Mouse (Mus musculus) CD4-positive, CD25-positive, alpha-beta regulatory T cell, adult 4 months (primary cell): Measurements from ENCODE around the gene Gli1. TPM values are rescaled to one million over a fixed set of nuclear protein-coding genes. Genes with fewer than 3 reads are reported as not detected.
A peak's percentile ranks its signal among the peaks of the same experiment; 100 is the strongest.

Experiments
- ATAC-seq: one replicate; pipeline ENCODE4 v1.8.0; 2017
- polyA plus RNA-seq, 2 experiments: library from polyadenylated mRNA; unstranded; fragments of 100-300 nt; shearing (Covaris generic); gene quantifications; one replicate each; pipeline ENCODE4 v1.2.1; 2017

Gli1 gene
- under 1 TPM; 0.19 to 0.75 TPM for polyA plus RNA-seq

GRCm38 (mm10) chr10:127341891-127342639 is at the start of gene Gli1:
Gene Gli1, minus strand, starts transcription at chr10:127341974.
- peak; percentile 56 for ATAC-seq

DNA sequence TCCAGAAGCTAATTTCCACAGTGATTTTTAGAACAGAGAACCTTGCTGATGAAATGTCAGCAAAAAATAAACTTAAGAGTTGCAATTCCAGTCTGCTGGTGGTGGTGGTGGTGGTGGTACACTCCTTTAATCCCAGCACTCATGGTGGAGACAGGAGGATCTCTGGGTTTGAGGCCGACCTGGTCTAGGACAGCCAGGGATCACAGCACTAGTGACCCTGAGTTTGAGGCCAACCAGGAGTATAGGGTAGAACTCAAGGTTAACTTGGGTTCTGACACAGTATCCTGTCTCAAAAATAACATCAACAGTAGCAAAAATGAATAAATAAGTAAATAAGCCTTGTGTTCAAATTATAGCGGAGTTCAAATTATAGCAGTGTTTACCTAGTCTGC is 40.0 kb upstream of the Gli1 start:
- no peak for ATAC-seq

GRCm38 (mm10) chr10:127380767-127381742 is 39.3 kb upstream of the Gli1 start:
- no peak for ATAC-seq

DNA sequence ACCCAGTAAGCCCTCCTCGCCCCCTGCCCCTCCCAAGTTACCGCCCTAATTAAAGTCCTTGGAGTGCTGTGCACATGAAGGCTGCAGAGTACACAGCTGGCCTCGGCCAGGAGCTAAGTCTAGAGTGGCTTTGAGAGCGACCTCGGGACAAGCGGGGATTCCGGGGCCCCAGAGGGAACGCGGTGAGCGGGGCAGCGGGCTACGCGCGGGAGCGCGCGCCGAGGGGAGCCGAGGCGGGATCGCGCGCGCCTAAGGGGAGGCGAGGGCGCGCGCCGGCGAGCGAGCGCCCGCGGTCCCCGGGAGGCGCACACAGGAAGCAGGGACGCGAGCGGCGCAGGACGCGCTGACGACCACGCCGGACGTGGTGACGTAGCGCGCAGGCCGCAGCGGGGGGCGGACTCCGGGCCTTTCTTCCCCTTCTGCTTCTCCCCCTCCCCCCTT is 38.5 kb upstream of the Gli1 start, which contains the start of gene R3hdm2:
R3hdm2 (plus strand) TSS at position 77 of the 441 bp plus-strand sequence.
- peak; percentile 97 for ATAC-seq

GRCm38 (mm10) chr10:127379654-127380053 is 37.9 kb upstream of the Gli1 start:
- ATAC-seq, result no peak

DNA sequence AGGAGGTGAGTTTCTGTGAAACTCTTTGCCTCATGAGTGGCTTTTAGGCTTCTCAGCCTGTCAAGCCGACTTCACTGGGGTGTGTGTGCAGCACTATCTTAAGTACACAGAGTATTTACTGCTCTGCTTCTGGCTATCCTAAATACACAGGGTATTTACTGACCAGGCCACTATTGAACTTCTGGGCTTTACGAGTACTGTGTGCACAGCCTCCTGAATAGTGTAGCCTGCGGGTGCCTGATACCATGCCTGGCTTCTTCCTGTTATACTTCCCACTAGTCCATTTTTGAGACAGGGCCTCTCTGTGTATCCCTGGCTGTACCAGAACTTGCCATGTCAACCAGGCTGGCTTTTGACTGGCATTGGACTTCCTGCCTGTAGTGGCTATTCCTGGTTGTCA is 35.9 kb upstream of the Gli1 start:
- no peak for ATAC-seq

- ATAC-seq, result no peak
Observed at GRCm38 (mm10) chr10:127371023-127371422, 29.2 kb upstream of the Gli1 start.

- no peak for ATAC-seq
Observed at GRCm38 (mm10) chr10:127369834-127370820, 28.4 kb upstream of the Gli1 start, which contains the start of gene Inhbc. Gene Inhbc, minus strand, starts transcription at chr10:127370431.

DNA sequence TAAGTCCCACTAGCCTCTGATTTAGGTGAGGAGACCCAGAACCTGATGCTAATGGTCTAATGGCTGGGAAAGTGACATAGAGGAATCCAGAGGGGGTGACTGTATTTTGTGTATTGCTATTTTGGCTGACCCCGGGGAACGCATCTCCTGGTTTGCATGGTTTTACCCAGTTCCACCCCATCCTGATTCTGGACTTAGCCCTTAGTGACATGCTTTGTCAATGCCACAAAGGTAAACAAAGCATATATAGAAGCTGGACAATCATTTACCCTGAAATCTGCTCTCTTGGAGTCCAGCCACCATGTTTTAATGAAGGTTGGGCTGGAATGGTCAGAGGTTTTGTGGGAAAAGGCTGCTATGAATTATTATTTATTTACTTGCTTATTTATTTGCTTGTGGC is 26.5 kb upstream of the Gli1 start:
- ATAC-seq, result no peak

DNA sequence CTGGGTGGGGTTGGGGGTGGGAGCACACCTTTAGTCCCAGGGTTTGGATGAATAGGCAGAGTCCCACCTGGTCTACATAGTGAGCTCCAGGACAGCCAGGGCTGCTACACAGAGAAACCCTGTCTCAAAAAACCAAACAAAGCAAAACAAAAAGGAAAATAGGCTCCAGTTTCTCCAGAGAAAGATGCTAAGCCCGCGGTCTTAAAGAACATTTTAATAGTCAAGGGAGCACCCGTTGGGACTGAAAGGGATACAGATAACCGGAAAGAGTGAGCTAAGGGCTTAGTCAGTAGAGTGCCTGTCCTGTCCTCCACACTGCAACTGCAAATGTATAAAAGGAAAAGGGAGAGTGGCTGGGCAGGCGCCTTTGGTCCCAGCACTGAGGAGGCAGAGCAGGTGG is 25.3 kb upstream of the Gli1 start:
- ATAC-seq, result no peak

- ATAC-seq, result no peak
Observed at GRCm38 (mm10) chr10:127360714-127361113, 18.9 kb upstream of the Gli1 start.

DNA sequence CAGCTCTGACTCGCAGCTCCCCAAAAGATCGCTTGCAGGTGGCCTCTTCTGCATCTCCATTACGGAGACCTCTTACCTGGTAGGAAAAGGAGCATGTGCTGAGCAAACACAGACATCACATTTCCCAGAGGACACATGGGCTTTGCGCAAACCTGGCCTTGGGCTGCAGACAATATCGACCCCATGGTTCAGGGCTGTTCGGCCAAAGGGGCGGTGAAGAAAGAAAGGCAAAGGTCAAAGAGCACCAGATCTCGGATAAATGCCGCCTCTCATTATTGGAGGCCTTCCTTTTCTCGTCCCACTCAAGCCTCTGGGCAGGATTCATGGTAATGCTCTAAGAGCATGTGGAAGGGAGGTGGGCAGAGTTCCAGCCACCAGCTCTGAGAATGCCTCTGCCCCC is 13.6 kb upstream of the Gli1 start:
- no peak for ATAC-seq

GRCm38 (mm10) chr10:127353909-127354895 is 12.4 kb upstream of the Gli1 start, which contains the start of gene Inhbe:
Gene Inhbe, minus strand, starts transcription at chr10:127354411.
- ATAC-seq, result no peak

DNA sequence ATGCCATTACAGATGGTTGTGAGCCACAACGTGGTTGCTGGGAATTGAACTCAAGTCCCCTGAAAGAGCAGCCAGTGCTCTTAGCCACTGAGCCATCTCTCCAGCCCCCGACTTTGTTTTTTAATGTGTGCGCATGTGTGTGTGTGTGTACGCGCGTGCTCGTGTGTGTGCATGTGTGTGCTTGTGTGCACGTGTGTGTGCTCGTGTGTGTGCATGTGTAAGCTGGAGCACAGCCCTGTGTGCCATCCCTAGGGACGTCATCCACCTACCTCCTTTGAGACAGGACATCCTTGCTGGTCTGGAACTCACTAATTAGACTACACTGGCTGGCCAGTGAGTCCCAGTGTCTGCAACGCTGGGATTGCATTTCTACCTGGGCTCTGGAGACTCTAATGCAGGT is 11.0 kb upstream of the Gli1 start:
- no peak for ATAC-seq

GRCm38 (mm10) chr10:127352187-127352586 is 10.4 kb upstream of the Gli1 start:
- no peak for ATAC-seq

DNA sequence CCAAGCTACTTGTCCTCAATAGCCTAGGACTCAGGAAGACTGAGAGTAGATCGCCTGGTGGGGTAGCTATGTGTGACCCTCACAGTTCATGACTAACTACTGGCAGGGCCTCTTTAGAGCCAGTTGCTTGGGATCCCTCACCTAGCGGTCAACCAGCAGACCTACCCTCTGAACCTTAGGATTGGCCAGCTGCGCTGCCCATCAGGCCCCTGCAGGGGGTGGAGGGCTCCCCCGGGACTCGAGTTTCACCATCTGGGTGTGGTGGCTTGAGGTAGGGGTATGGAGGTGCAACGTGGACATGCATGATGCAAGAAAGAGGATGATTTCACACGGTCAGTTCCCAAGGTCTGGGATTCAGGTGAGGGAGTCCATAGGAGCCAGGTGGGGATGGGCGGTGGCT is 9.9 kb upstream of the Gli1 start:
- no peak for ATAC-seq

DNA sequence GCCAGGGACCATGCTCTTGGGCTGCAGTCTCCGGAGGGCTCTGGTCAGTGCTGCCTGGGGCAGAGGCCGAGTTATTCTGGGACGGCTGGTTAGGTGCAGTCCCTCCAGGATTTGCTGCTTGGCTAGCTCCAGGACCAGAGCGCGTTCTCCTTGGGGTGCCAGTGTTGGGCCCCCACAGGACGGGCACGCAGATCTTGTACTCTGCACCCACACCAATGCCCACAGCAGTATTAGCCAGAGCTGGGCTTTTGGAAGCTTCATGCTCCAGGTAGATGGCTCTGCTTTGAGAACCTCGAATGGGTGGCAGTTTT is 9.5 kb upstream of the Gli1 start:
- no peak for ATAC-seq

DNA sequence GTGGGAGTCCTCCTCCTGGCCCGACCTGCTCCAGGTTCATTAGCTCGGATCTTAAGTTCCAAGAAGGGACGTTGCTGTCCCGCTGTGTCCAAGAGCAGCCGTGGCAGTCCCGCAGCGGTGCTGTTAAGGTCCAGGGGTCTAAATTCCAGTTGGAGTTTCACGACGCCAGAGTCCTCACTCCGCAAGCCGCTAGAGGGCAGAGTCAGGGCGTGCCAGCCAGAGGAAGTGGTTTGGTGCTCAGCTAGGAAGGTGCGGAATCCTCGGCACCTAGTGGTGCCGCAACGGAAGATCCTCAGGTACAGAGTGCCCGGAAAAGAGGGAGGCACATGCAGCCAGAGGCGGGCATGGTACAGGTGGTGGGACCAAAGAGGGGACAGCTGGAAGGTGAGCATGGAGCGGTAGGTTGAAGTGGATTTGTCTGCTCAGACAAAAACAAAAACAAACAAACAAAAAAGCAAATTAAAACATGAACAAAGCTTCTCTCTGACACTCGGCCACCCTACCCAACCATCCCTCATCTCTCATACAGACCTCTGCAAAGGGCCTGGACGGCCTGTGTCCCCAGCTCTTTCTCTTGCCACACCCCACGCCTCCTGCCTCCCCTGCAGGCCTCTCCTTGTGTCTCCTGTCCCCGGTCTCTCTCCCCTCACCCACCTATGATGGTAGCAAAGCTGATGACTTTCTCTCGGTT is 9.0 kb upstream of the Gli1 start:
- peak; percentile 100 for ATAC-seq

DNA sequence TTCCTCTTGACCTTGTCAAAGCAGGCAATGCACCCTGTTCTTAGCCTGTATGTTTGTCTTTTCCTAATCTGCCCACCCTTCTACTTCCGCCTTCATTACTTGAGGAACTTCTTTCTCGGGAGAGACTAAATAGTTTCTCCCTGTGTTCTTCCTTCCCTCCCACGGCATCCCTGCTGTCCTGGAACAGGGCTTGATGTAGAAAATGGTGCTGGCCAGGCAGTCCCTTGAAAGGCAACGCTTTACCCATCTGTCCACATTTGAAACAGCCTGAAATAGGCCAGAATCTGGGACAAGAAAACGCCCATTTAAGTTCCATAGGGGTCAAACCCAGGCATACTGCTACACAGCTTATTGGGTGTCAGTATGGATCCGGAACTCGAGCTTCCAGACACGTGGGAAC is 8.0 kb upstream of the Gli1 start:
- no peak for ATAC-seq

- ATAC-seq, result no peak
Observed at GRCm38 (mm10) chr10:127348957-127349356, 7.2 kb upstream of the Gli1 start.
